Mouse (Mus musculus): ENCODE measurements around the gene Olfr560. TPM values are rescaled to one million over a fixed set of nuclear protein-coding genes. Genes with fewer than 3 reads are reported as not detected.

Gene Olfr560
- polyA plus RNA-seq (2014; fragmentation: Illumina TruSeq; extraction: RNeasy Lipid Tissue Mini Kit (QIAGEN cat#74804); ENCODE audit: low read depth, low replicate concordance) = 0.39 TPM

GRCm38 (mm10) chr7:102759266-102759665 is at the start of gene Olfr560, which contains the start of gene Olfr78:
Gene Olfr560, minus strand, starts transcription at chr7:102759366.
Gene Olfr78, minus strand, starts transcription at chr7:102759471.

GRCm38 (mm10) chr7:102803180-102803579 is 44.0 kb upstream of the Olfr560 start, which contains the start of gene Olfr564:
Gene Olfr564, plus strand, starts transcription at chr7:102803480.

GRCm38 (mm10) chr7:102770921-102771320 is 11.8 kb upstream of the Olfr560 start, which contains the start of gene Olfr561:
Gene Olfr561, plus strand, starts transcription at chr7:102771221.

GRCm38 (mm10) chr7:102727391-102727790 is 31.8 kb downstream of the Olfr560 start, which contains the start of gene Olfr559:
Gene Olfr559, minus strand, starts transcription at chr7:102727491.

GRCm38 (mm10) chr7:102718970-102719369 is 40.2 kb downstream of the Olfr560 start, which contains the start of gene Olfr33:
Gene Olfr33, minus strand, starts transcription at chr7:102719070.

GRCm38 (mm10) chr7:102701915-102702314 is 57.3 kb downstream of the Olfr560 start, which contains the start of gene Olfr558:
Gene Olfr558, plus strand, starts transcription at chr7:102702215.

Other genes starting within 250 kb of the Olfr560 start
- gene Olfr547, start 224.6 kb downstream of the Olfr560 start, polyA plus RNA-seq (2014; fragmentation: Illumina TruSeq; extraction: RNeasy Lipid Tissue Mini Kit (QIAGEN cat#74804); ENCODE audit: low read depth, low replicate concordance) = not detected
- gene Olfr548-ps1, start 218.5 kb downstream of the Olfr560 start, polyA plus RNA-seq (2014; fragmentation: Illumina TruSeq; extraction: RNeasy Lipid Tissue Mini Kit (QIAGEN cat#74804); ENCODE audit: low read depth, low replicate concordance) = not detected
- gene Olfr549, start 209.5 kb downstream of the Olfr560 start, polyA plus RNA-seq (2014; fragmentation: Illumina TruSeq; extraction: RNeasy Lipid Tissue Mini Kit (QIAGEN cat#74804); ENCODE audit: low read depth, low replicate concordance) = not detected
- gene Trim21, start 193.9 kb downstream of the Olfr560 start, polyA plus RNA-seq (2014; fragmentation: Illumina TruSeq; extraction: RNeasy Lipid Tissue Mini Kit (QIAGEN cat#74804); ENCODE audit: low read depth, low replicate concordance) = 6.7 TPM
- gene Olfr550, start 187.9 kb downstream of the Olfr560 start, polyA plus RNA-seq (2014; fragmentation: Illumina TruSeq; extraction: RNeasy Lipid Tissue Mini Kit (QIAGEN cat#74804); ENCODE audit: low read depth, low replicate concordance) = not detected
- not detected for gene Olfr551, start 167.5 kb downstream of the Olfr560 start, polyA plus RNA-seq (2014; fragmentation: Illumina TruSeq; extraction: RNeasy Lipid Tissue Mini Kit (QIAGEN cat#74804); ENCODE audit: low read depth, low replicate concordance)
- gene Olfr552, start 161.6 kb downstream of the Olfr560 start, polyA plus RNA-seq (2014; fragmentation: Illumina TruSeq; extraction: RNeasy Lipid Tissue Mini Kit (QIAGEN cat#74804); ENCODE audit: low read depth, low replicate concordance) = not detected
- not detected for gene Olfr553, start 141.1 kb downstream of the Olfr560 start, polyA plus RNA-seq (2014; fragmentation: Illumina TruSeq; extraction: RNeasy Lipid Tissue Mini Kit (QIAGEN cat#74804); ENCODE audit: low read depth, low replicate concordance)
- gene Olfr554, start 120.9 kb downstream of the Olfr560 start, polyA plus RNA-seq (2014; fragmentation: Illumina TruSeq; extraction: RNeasy Lipid Tissue Mini Kit (QIAGEN cat#74804); ENCODE audit: low read depth, low replicate concordance) = not detected
- not detected for gene Olfr555, start 100.5 kb downstream of the Olfr560 start, polyA plus RNA-seq (2014; fragmentation: Illumina TruSeq; extraction: RNeasy Lipid Tissue Mini Kit (QIAGEN cat#74804); ENCODE audit: low read depth, low replicate concordance)
- not detected for gene Olfr556, start 94.5 kb downstream of the Olfr560 start, polyA plus RNA-seq (2014; fragmentation: Illumina TruSeq; extraction: RNeasy Lipid Tissue Mini Kit (QIAGEN cat#74804); ENCODE audit: low read depth, low replicate concordance)
- gene Trim68, start 72.0 kb downstream of the Olfr560 start, polyA plus RNA-seq (2014; fragmentation: Illumina TruSeq; extraction: RNeasy Lipid Tissue Mini Kit (QIAGEN cat#74804); ENCODE audit: low read depth, low replicate concordance) = 23.3 TPM
- not detected for gene Olfr557, start 63.5 kb downstream of the Olfr560 start, polyA plus RNA-seq (2014; fragmentation: Illumina TruSeq; extraction: RNeasy Lipid Tissue Mini Kit (QIAGEN cat#74804); ENCODE audit: low read depth, low replicate concordance)
- 6.0 TPM for gene Olfr558, start 57.2 kb downstream of the Olfr560 start, polyA plus RNA-seq (2014; fragmentation: Illumina TruSeq; extraction: RNeasy Lipid Tissue Mini Kit (QIAGEN cat#74804); ENCODE audit: low read depth, low replicate concordance)
- not detected for gene Olfr33, start 40.3 kb downstream of the Olfr560 start, polyA plus RNA-seq (2014; fragmentation: Illumina TruSeq; extraction: RNeasy Lipid Tissue Mini Kit (QIAGEN cat#74804); ENCODE audit: low read depth, low replicate concordance)
- not detected for gene Olfr559, start 31.9 kb downstream of the Olfr560 start, polyA plus RNA-seq (2014; fragmentation: Illumina TruSeq; extraction: RNeasy Lipid Tissue Mini Kit (QIAGEN cat#74804); ENCODE audit: low read depth, low replicate concordance)
- 3.1 TPM for gene Olfr78, start 105 bp upstream of the Olfr560 start, polyA plus RNA-seq (2014; fragmentation: Illumina TruSeq; extraction: RNeasy Lipid Tissue Mini Kit (QIAGEN cat#74804); ENCODE audit: low read depth, low replicate concordance)
- gene Olfr561, start 11.9 kb upstream of the Olfr560 start, polyA plus RNA-seq (2014; fragmentation: Illumina TruSeq; extraction: RNeasy Lipid Tissue Mini Kit (QIAGEN cat#74804); ENCODE audit: low read depth, low replicate concordance) = not detected
- gene Olfr564, start 44.1 kb upstream of the Olfr560 start, polyA plus RNA-seq (2014; fragmentation: Illumina TruSeq; extraction: RNeasy Lipid Tissue Mini Kit (QIAGEN cat#74804); ENCODE audit: low read depth, low replicate concordance) = not detected
- gene Olfr566, start 99.4 kb upstream of the Olfr560 start, polyA plus RNA-seq (2014; fragmentation: Illumina TruSeq; extraction: RNeasy Lipid Tissue Mini Kit (QIAGEN cat#74804); ENCODE audit: low read depth, low replicate concordance) = not detected
- not detected for gene Olfr568, start 117.8 kb upstream of the Olfr560 start, polyA plus RNA-seq (2014; fragmentation: Illumina TruSeq; extraction: RNeasy Lipid Tissue Mini Kit (QIAGEN cat#74804); ENCODE audit: low read depth, low replicate concordance)
- gene Olfr569, start 131.5 kb upstream of the Olfr560 start, polyA plus RNA-seq (2014; fragmentation: Illumina TruSeq; extraction: RNeasy Lipid Tissue Mini Kit (QIAGEN cat#74804); ENCODE audit: low read depth, low replicate concordance) = not detected
- not detected for gene Olfr570, start 135.2 kb upstream of the Olfr560 start, polyA plus RNA-seq (2014; fragmentation: Illumina TruSeq; extraction: RNeasy Lipid Tissue Mini Kit (QIAGEN cat#74804); ENCODE audit: low read depth, low replicate concordance)
- not detected for gene Olfr571, start 158.2 kb upstream of the Olfr560 start, polyA plus RNA-seq (2014; fragmentation: Illumina TruSeq; extraction: RNeasy Lipid Tissue Mini Kit (QIAGEN cat#74804); ENCODE audit: low read depth, low replicate concordance)
- gene Olfr572, start 165.0 kb upstream of the Olfr560 start, polyA plus RNA-seq (2014; fragmentation: Illumina TruSeq; extraction: RNeasy Lipid Tissue Mini Kit (QIAGEN cat#74804); ENCODE audit: low read depth, low replicate concordance) = not detected
- gene Olfr573-ps1, start 183.2 kb upstream of the Olfr560 start, polyA plus RNA-seq (2014; fragmentation: Illumina TruSeq; extraction: RNeasy Lipid Tissue Mini Kit (QIAGEN cat#74804); ENCODE audit: low read depth, low replicate concordance) = not detected
- gene Olfr574, start 189.1 kb upstream of the Olfr560 start, polyA plus RNA-seq (2014; fragmentation: Illumina TruSeq; extraction: RNeasy Lipid Tissue Mini Kit (QIAGEN cat#74804); ENCODE audit: low read depth, low replicate concordance) = not detected
- not detected for gene Olfr575, start 199.4 kb upstream of the Olfr560 start, polyA plus RNA-seq (2014; fragmentation: Illumina TruSeq; extraction: RNeasy Lipid Tissue Mini Kit (QIAGEN cat#74804); ENCODE audit: low read depth, low replicate concordance)
- gene Olfr576, start 203.3 kb upstream of the Olfr560 start, polyA plus RNA-seq (2014; fragmentation: Illumina TruSeq; extraction: RNeasy Lipid Tissue Mini Kit (QIAGEN cat#74804); ENCODE audit: low read depth, low replicate concordance) = not detected
- gene Olfr577, start 216.6 kb upstream of the Olfr560 start, polyA plus RNA-seq (2014; fragmentation: Illumina TruSeq; extraction: RNeasy Lipid Tissue Mini Kit (QIAGEN cat#74804); ENCODE audit: low read depth, low replicate concordance) = not detected
- gene Olfr578, start 230.0 kb upstream of the Olfr560 start, polyA plus RNA-seq (2014; fragmentation: Illumina TruSeq; extraction: RNeasy Lipid Tissue Mini Kit (QIAGEN cat#74804); ENCODE audit: low read depth, low replicate concordance) = not detected

Data from heart, adult 10 weeks (tissue).